Mouse (Mus musculus) lung, postnatal 0 days (tissue): Measurements from ENCODE around the gene Skint6.

ENCODE experiments used
- CTCF ChIP-seq: IDR thresholded peaks from 2 replicates; pipeline ENCODE4 v1.5.1; 2016; ENCODE audit warnings: antibody characterized with exemption, mild to moderate bottlenecking
- EP300 ChIP-seq: IDR thresholded peaks from 2 replicates; pipeline ENCODE4 v1.6.1; 2016; ENCODE audit warnings: antibody characterized with exemption, mild to moderate bottlenecking, control low read depth

GRCm38 (mm10) chr4:112774766-112775165, 512.0 kb downstream of the Skint6 start, which contains the start of gene Skint10:
- no peak for TF ChIP-seq CTCF
- TF ChIP-seq EP300, result no peak
